Mouse (Mus musculus): ENCODE results near the gene Aff3. TPM values are rescaled to one million over a fixed set of nuclear protein-coding genes. Genes with fewer than 3 reads are reported as not detected.

The Aff3 gene
- polyA plus RNA-seq, 1 experiment from 2014 or later: 10.5 TPM

DNA sequence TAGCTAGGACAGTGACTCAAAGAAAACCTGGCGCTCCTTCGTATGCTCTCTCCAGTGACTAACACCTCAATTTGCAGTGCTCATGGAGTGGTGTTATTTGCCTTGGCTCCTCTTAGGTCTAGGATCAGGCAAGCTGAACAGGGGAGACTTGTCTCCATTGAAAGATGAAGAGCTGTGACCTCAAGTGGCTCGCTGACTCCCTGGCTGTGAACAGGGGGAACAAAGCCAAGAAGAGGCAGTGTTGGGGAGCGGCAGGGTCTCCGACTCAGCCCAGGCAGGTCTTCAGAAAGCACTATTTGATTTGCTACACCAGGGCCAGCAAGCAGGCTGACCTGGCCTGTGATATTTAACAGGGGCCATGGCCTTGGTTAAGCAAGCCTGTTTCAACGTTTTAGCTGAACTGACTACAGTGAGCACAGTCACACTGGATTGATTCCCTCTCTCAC, 423.5 kb downstream of the Aff3 start:
- Histone ChIP-seq H3K4me1 (peaks cover 10% of the 10 kb centered on the region), H3K36me3 (no peaks in the 10 kb centered on the region), H3K4me3 (no peak overlapping the region), H3K9me3 (no peaks in the 10 kb centered on the region), H3K27ac (no peak overlapping the region), H3K4me2 (no peak overlapping the region), H3K27me3 (no peaks in the 10 kb centered on the region), H3K9ac (no peak overlapping the region)
- ATAC-seq (ENCODE audit: borderline replicate concordance, extremely low read depth, low FRiP score, low TSS enrichment): no peak
- 58% methylated on average over 6 of the region's 6 CpGs for WGBS

DNA sequence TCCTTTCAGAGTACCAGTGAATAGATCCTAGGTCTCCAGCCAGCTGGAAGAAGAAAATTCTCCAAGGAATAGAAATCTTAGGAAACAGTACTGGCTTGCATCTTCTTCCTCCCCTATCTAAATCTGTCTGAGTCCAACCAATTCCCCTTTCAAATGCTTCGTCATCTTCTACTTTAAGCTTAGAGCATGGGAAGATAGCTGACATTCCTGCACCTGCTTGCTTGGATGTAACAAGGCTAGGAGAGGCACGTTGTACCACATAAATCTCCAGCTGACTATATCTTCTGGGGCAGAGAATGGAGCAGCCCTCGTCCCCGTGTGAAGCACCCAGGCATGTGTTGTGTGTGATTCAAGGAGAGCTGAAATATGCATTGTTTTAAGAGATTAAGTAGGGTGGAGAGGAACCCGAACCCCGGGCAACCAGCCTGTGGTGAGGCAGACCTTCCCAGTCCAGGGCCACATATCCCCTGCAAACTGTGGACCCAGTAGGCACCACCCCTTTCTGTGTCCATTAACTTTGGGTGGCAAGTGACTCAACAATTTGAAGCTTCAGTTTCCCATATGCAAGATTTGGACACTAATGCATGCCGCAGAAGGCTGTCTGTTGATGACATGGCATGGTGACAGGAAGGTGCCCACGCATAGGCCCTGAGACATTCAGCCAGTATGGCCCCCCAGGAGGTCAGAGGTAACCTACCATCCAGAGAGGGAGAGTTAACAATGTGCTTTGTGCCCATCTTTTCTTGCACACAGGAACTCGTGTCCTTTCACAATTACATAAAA, 424.1 kb downstream of the Aff3 start:
- Histone ChIP-seq H3K9me3 (no peaks in the 10 kb centered on the region), H3K4me1 (peaks cover 10% of the 10 kb centered on the region), H3K4me2 (no peak overlapping the region), H3K9ac (no peak overlapping the region), H3K36me3 (no peaks in the 10 kb centered on the region), H3K27ac (no peak overlapping the region), H3K27me3 (no peaks in the 10 kb centered on the region), H3K4me3 (no peak overlapping the region)
- ATAC-seq (ENCODE audit: borderline replicate concordance, extremely low read depth, low FRiP score, low TSS enrichment): no peak
- WGBS: 79% methylated on average over 9 of the region's 9 CpGs

DNA sequence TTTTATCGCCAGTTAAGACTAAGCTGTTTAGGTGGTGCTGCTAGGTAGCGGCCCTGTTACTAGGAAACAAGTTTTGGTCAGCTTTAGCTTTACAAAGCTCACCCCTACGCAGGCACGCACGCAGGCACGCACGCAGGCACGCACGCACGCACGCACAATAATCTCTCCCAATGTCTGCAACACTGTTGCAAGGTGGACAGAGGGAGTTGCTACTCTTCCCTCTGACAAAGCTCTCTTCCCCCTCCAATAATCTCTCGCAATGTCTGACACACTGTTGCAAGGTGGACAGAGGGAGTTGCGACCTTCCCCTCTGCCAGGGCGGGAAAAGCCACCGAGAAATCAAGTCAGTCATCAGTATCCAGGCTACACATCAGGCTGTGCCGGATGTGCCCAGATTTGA, 425.2 kb downstream of the Aff3 start:
- WGBS: 92% methylated on average over 16 of the region's 16 CpGs
- ATAC-seq (ENCODE audit: borderline replicate concordance, extremely low read depth, low FRiP score, low TSS enrichment): no peak
- Histone ChIP-seq H3K27me3 (no peaks in the 10 kb centered on the region), H3K36me3 (no peaks in the 10 kb centered on the region), H3K9me3 (no peaks in the 10 kb centered on the region), H3K27ac (no peak overlapping the region), H3K9ac (no peak overlapping the region), H3K4me1 (peaks cover 10% of the 10 kb centered on the region), H3K4me3 (no peak overlapping the region), H3K4me2 (no peak overlapping the region)

DNA sequence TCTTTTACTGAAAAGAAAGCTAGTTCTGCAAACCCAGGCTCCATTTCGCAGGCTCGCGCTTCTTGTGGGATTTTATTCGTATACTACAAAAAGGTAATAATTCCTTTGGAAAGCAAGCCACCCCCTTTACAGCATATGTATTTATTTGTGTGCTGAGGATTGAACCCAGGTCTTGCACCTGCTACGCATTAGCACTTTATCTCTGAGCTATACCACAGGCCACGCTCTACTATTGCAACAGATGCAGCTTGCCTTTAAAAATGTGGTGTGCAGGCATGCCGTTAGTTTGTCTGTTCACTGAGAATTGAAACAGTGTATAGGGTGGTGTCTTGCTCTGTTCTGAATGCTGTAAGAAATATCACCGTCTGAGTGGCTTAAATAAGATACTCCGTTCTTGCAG, 426.9 kb downstream of the Aff3 start:
- no peak overlapping the region for H3K4me2 ChIP-seq
- 93% methylated on average over 9 of the region's 9 CpGs for WGBS
- no peaks in the 10 kb centered on the region for H3K9me3 ChIP-seq
- no peak overlapping the region for H3K9ac ChIP-seq
- no peaks in the 10 kb centered on the region for H3K36me3 ChIP-seq
- no peak overlapping the region for H3K27ac ChIP-seq
- H3K4me3 ChIP-seq: no peak overlapping the region
- H3K4me1 ChIP-seq: peaks cover 10% of the 10 kb centered on the region
- no peak for ATAC-seq (ENCODE audit: borderline replicate concordance, extremely low read depth, low FRiP score, low TSS enrichment)
- H3K27me3 ChIP-seq: no peaks in the 10 kb centered on the region

DNA sequence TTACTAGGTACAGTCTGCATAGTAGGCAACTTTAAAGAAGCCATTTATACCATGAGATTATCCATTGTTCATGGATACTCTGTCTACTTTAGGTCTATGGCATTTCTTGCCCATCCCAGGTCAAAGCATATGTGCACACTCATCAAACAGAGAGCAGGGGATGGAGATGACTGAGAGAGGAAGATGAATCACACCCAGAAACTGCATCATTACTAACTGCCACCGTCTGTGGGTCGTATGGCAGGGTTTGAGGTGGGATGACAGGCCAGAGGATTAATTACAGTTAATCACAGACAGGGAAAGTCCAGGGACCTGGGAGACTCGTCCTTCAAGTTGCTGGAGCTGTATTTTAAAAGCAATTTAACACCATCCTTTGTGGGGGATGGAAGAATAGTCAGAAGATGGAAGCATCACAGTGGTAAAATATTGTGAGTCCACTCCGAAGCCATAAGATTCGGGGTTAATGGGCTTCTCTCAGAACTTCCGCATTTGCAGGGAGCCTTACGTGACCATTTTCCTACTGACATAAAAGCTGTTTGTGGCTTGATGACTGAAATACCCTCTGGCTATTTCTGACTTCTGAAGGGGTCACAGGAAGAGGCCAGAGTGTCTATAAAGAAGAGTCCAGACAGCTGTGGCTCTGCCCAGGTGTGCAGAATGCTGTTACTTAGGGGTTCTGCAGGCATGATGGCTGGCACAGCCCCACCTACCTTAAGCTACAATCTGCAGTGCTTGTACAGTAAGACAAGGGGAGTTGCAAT, 427.5 kb downstream of the Aff3 start:
- H3K4me3 ChIP-seq: no peak overlapping the region
- no peak overlapping the region for H3K4me2 ChIP-seq
- H3K27me3 ChIP-seq: no peaks in the 10 kb centered on the region
- no peaks in the 10 kb centered on the region for H3K9me3 ChIP-seq
- ATAC-seq (ENCODE audit: borderline replicate concordance, extremely low read depth, low FRiP score, low TSS enrichment): no peak
- H3K27ac ChIP-seq: no peak overlapping the region
- peaks cover 6% of the 10 kb centered on the region for H3K4me1 ChIP-seq
- H3K9ac ChIP-seq: no peak overlapping the region
- WGBS: 66% methylated on average over 7 of the region's 7 CpGs
- H3K36me3 ChIP-seq: no peaks in the 10 kb centered on the region

DNA sequence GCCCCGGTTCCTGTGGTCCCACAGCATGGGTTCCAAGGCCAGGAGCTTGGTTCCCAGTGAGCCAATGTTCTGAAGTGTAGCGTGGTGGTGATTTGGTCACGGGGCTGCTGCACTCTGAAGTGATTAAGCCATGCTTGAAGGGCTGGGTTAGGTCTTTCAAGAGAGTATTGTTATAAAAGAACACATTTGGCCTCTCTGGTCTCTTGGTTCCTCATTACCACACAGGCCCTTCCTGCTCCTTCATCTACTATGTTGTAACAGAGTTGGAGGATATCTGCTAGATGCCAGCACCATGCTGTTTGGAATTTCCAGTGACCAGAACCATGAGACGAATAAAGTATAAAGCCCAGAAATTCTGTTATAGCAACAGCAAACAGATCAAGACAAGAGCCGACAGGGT, 431.6 kb downstream of the Aff3 start:
- 87% methylated on average over 5 of the region's 5 CpGs for WGBS
- no peaks in the 10 kb centered on the region for H3K4me1 ChIP-seq
- H3K4me2 ChIP-seq: no peak overlapping the region
- no peaks in the 10 kb centered on the region for H3K9me3 ChIP-seq
- ATAC-seq (ENCODE audit: borderline replicate concordance, extremely low read depth, low FRiP score, low TSS enrichment): no peak
- no peaks in the 10 kb centered on the region for H3K36me3 ChIP-seq
- H3K9ac ChIP-seq: no peak overlapping the region
- H3K27ac ChIP-seq: no peak overlapping the region
- no peaks in the 10 kb centered on the region for H3K27me3 ChIP-seq
- no peak overlapping the region for H3K4me3 ChIP-seq

DNA sequence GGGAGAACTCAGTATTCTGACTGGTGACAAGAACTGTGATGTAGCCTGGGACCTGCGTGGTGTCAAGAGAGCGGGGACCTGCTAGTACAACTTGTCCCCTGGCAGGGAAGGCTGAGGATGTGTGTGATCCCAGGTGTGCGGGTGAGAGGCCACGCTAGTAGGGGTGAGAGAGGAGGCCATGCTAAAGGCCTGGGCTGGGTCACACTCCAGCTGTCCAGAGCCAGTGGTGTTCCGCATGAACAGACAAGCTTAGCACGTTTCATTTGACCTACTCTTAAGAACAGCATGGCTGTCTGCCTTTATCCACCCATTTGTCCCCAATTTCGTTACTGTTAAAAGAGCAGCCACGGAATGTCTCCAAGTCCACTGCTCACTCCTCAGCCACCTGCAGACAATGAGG, 434.7 kb downstream of the Aff3 start:
- no peak for ATAC-seq (ENCODE audit: borderline replicate concordance, extremely low read depth, low FRiP score, low TSS enrichment)

DNA sequence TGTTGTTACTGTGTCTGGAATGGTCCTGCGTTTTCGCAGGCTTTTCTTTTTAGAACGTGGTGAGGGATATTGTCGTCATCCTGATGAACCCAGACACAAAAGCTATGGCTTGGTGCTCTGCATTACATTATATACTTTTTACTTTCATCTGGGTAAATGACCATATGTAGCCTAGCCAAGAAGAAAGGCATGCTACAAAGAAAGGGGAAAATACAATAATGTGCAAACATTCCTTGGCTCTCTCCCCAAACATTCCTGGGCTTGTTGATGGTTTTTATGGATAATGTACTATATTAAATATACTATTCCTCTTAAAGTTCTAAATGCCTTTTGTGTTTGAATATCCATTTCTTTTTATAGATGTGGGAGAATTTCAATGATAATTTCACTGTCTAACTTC, 435.9 kb downstream of the Aff3 start:
- no peak overlapping the region for H3K9ac ChIP-seq
- H3K27ac ChIP-seq: no peak overlapping the region
- no peaks in the 10 kb centered on the region for H3K36me3 ChIP-seq
- H3K9me3 ChIP-seq: peaks cover 5% of the 10 kb centered on the region
- H3K4me1 ChIP-seq: no peaks in the 10 kb centered on the region
- no peak for ATAC-seq (ENCODE audit: borderline replicate concordance, extremely low read depth, low FRiP score, low TSS enrichment)
- H3K4me2 ChIP-seq: no peak overlapping the region
- WGBS: 76% methylated on average over 4 of the region's 4 CpGs
- no peaks in the 10 kb centered on the region for H3K27me3 ChIP-seq
- H3K4me3 ChIP-seq: no peak overlapping the region

More for the DNA sequence above, 434.7 kb downstream of the Aff3 start:
- Histone ChIP-seq H3K36me3 (no peaks in the 10 kb centered on the region), H3K4me3 (no peak overlapping the region), H3K4me1 (no peaks in the 10 kb centered on the region), H3K9ac (no peak overlapping the region), H3K27me3 (no peaks in the 10 kb centered on the region), H3K9me3 (peaks cover under 1% of the 10 kb centered on the region), H3K27ac (no peak overlapping the region), H3K4me2 (no peak overlapping the region)
- WGBS: 86% methylated on average over 8 of the region's 8 CpGs

DNA sequence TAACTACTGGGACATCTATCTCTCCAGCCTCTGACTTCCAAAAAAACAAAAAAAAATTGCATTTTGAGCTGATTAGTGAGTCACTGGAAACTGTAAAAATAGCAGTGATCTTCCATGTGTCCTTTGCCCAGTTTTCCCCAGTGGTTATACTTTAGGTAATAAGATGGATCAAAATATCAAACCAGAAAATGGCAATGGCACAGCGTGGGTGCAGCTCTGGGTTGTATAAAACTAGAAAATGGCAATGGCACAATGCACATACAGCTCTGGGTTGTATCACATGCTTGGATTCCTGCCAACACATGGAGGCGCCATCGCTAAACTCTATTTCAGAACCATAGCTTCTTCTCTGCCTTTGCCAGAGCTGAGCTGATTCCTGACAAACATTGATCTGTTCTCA, 439.6 kb downstream of the Aff3 start:
- Histone ChIP-seq H3K4me2 (no peak overlapping the region), H3K9me3 (peaks cover 5% of the 10 kb centered on the region), H3K27me3 (no peaks in the 10 kb centered on the region), H3K9ac (no peak overlapping the region), H3K36me3 (no peaks in the 10 kb centered on the region), H3K4me1 (peaks cover 5% of the 10 kb centered on the region; the same call in 1 of the 2 replicates), H3K27ac (no peak overlapping the region), H3K4me3 (no peak overlapping the region)
- 92% methylated on average over 3 of the region's 3 CpGs for WGBS
- no peak for ATAC-seq (ENCODE audit: borderline replicate concordance, extremely low read depth, low FRiP score, low TSS enrichment)

DNA sequence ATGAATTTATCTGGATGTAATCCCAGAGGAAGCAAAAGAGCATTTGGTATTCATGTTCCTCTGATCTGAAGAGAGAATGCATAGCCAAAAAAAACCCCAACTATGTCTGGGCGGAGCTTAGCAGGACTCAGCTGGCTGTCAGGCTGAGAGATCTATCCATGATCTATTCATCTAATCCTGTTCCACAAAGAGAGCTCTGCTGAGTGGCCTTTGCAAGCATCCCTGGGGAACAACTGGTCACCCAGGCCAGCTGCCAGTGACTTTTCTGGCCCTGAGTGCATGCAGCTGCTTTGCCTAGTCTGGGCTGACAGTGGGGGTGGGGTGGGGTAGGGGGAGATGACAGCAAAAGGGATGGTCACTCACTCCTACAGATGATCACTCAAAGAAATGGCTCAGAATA, 442.6 kb downstream of the Aff3 start:
- Histone ChIP-seq H3K36me3 (no peaks in the 10 kb centered on the region), H3K27ac (no peak overlapping the region), H3K9ac (no peak overlapping the region), H3K9me3 (peaks cover 5% of the 10 kb centered on the region), H3K4me1 (peaks cover 5% of the 10 kb centered on the region; the same call in 1 of the 2 replicates), H3K4me2 (no peak overlapping the region), H3K4me3 (no peak overlapping the region), H3K27me3 (no peaks in the 10 kb centered on the region)
- peak; percentile 65; the same call in 1 of the 2 replicates for ATAC-seq (ENCODE audit: borderline replicate concordance, extremely low read depth, low FRiP score, low TSS enrichment)
- WGBS: 80% methylated on average over 1 of the region's 1 CpGs

DNA sequence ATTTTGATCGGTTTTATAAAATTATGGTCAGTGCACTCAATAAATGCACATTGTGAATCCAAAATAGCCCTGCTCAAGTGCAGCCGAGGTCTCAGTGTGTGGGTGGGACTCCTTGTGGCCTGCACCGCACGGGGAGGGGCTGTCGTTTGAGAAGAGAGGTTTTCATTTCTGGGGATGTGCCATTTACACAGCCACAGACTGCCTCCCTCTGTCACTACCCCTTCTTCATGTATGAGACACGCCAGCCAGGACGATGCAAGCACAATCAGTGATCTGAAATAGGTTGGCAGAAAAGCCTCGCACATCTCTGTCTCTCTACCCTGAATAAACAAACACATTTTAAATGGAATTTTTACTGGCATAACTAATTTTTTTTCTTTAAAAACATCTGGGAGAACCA, 443.3 kb downstream of the Aff3 start:
- Histone ChIP-seq H3K4me3 (no peak overlapping the region), H3K4me1 (peaks cover 5% of the 10 kb centered on the region; the same call in 1 of the 2 replicates), H3K9me3 (peaks cover 5% of the 10 kb centered on the region; the same call in 1 of the 2 replicates), H3K36me3 (no peaks in the 10 kb centered on the region), H3K9ac (no peak overlapping the region), H3K27ac (no peak overlapping the region), H3K4me2 (no peak overlapping the region), H3K27me3 (no peaks in the 10 kb centered on the region)
- WGBS: 50% methylated on average over 8 of the region's 8 CpGs
- ATAC-seq (ENCODE audit: borderline replicate concordance, extremely low read depth, low FRiP score, low TSS enrichment): no peak
